Mouse (Mus musculus): ENCODE measurements around the gene Cdh13. TPM values are rescaled to one million over a fixed set of nuclear protein-coding genes. Genes with fewer than 3 reads are reported as not detected.

Gene Cdh13
- polyA plus RNA-seq, 1 experiment from 2014 or later = 37.1 TPM

GRCm38 (mm10) chr8:119158628-119159027 is 875.1 kb downstream of the Cdh13 start:
- Histone ChIP-seq H3K27me3 (ENCODE audit: control insufficient read depth, insufficient read depth, low read length) (no peaks in the 10 kb centered on the region), H3K27ac (ENCODE audit: low read depth, low read length) (no peak overlapping the region), H3K4me2 (no peak overlapping the region), H3K9ac (ENCODE audit: low read depth, low read length) (no peak overlapping the region), H3K4me3 (ENCODE audit: low read depth, low read length) (no peak overlapping the region), H3K36me3 (ENCODE audit: control insufficient read depth, insufficient read depth, low read length) (no peaks in the 10 kb centered on the region), H3K4me1 (ENCODE audit: control insufficient read depth, insufficient read depth, low read length) (no peaks in the 10 kb centered on the region), H3K9me3 (replicated peaks; ENCODE audit: control insufficient read depth, low read length) (no peaks in the 10 kb centered on the region)
- whole genome bisulfite sequencing (ENCODE audit: insufficient replicate concordance) = 79% methylated on average over 5 of the region's 5 CpGs
- no peak for ATAC-seq (replicated peaks; ENCODE audit: insufficient number of reproducible peaks, low FRiP score, low TSS enrichment)

DNA sequence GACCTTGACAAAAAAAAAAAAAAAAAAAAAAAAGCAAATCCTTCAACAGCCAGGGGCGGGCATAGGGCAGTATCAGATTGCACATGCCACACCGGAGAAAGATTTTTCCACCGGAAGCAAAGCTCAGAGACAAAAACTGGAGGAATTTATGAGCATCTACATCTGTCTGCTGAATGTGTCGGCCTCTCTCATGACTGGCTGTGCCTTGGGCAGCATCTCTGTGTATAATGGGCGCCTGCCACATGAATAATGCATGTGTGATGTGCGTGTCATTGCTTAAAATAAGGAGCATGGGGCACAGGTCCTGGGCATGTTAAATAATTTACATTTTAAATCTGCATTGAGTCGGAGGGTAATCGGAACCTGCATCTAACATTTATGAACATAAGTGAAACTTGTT is 876.3 kb downstream of the Cdh13 start:
- 63% methylated on average over 8 of the region's 8 CpGs for WGBS (ENCODE audit: insufficient replicate concordance)
- H3K9me3 ChIP-seq (replicated peaks; ENCODE audit: control insufficient read depth, low read length) = no peaks in the 10 kb centered on the region
- no peak for ATAC-seq (replicated peaks; ENCODE audit: insufficient number of reproducible peaks, low FRiP score, low TSS enrichment)

GRCm38 (mm10) chr8:119164076-119164475 is 880.5 kb downstream of the Cdh13 start:
- no peak for ATAC-seq (replicated peaks; ENCODE audit: insufficient number of reproducible peaks, low FRiP score, low TSS enrichment)
- no peaks in the 10 kb centered on the region for H3K36me3 ChIP-seq (ENCODE audit: control insufficient read depth, insufficient read depth, low read length)
- H3K9me3 ChIP-seq (replicated peaks; ENCODE audit: control insufficient read depth, low read length) = no peaks in the 10 kb centered on the region
- no peak overlapping the region for H3K4me2 ChIP-seq
- 47% methylated on average over 5 of the region's 5 CpGs for WGBS (ENCODE audit: insufficient replicate concordance)
- no peak overlapping the region for H3K4me3 ChIP-seq (ENCODE audit: low read depth, low read length)
- H3K9ac ChIP-seq (ENCODE audit: low read depth, low read length) = no peak overlapping the region
- H3K27ac ChIP-seq (ENCODE audit: low read depth, low read length) = no peak overlapping the region
- no peaks in the 10 kb centered on the region for H3K27me3 ChIP-seq (ENCODE audit: control insufficient read depth, insufficient read depth, low read length)
- H3K4me1 ChIP-seq (ENCODE audit: control insufficient read depth, insufficient read depth, low read length) = no peaks in the 10 kb centered on the region

More for the DNA sequence above, 876.3 kb downstream of the Cdh13 start:
- Histone ChIP-seq H3K4me2 (no peak overlapping the region), H3K9ac (ENCODE audit: low read depth, low read length) (no peak overlapping the region), H3K27me3 (ENCODE audit: control insufficient read depth, insufficient read depth, low read length) (no peaks in the 10 kb centered on the region), H3K4me1 (ENCODE audit: control insufficient read depth, insufficient read depth, low read length) (no peaks in the 10 kb centered on the region), H3K4me3 (ENCODE audit: low read depth, low read length) (no peak overlapping the region), H3K27ac (ENCODE audit: low read depth, low read length) (no peak overlapping the region), H3K36me3 (ENCODE audit: control insufficient read depth, insufficient read depth, low read length) (no peaks in the 10 kb centered on the region)

DNA sequence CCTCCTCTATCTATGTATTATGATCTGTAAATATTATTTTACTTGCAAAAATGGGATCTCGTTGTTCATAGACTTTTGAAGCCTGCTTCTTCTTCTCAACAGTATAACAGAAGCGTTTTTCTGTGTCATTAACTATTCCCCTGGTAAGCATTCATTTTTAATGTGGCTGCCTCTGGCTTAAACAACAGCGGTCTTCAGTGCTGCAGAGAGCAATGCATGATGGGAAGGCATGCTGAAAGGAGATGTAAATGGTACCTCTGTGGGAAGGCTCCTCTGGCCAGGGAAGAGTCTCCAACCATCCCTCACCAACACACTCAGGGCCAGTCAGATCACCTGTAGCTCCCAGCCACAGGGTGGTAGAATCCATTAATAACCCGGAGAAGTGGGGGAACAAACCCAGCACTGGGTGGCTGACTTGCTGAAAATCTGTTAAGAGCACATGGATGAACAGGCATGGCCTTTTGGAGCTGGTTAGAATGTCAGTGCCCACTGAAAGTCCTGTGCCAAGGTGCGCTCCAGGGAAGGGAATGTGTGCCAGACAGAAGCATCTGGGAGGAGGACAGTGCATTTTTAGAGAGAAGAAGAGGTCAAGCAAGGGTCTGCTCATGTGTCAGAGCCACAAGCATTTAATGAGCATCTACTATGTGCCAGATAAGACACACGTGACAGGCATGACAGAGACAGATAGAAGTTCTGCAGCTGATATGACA is 893.8 kb downstream of the Cdh13 start:
- Histone ChIP-seq H3K4me1 (ENCODE audit: control insufficient read depth, insufficient read depth, low read length) (no peaks in the 10 kb centered on the region), H3K36me3 (ENCODE audit: control insufficient read depth, insufficient read depth, low read length) (no peaks in the 10 kb centered on the region), H3K9ac (ENCODE audit: low read depth, low read length) (no peak overlapping the region), H3K4me2 (no peak overlapping the region), H3K9me3 (replicated peaks; ENCODE audit: control insufficient read depth, low read length) (no peaks in the 10 kb centered on the region), H3K27ac (ENCODE audit: low read depth, low read length) (no peak overlapping the region), H3K4me3 (ENCODE audit: low read depth, low read length) (no peak overlapping the region), H3K27me3 (ENCODE audit: control insufficient read depth, insufficient read depth, low read length) (no peaks in the 10 kb centered on the region)
- ATAC-seq (replicated peaks; ENCODE audit: insufficient number of reproducible peaks, low FRiP score, low TSS enrichment) = no peak
- WGBS (ENCODE audit: insufficient replicate concordance) = 75% methylated on average over 6 of the region's 6 CpGs

GRCm38 (mm10) chr8:119180626-119181025 is 897.1 kb downstream of the Cdh13 start:
- H3K4me2 ChIP-seq = no peak overlapping the region
- no peaks in the 10 kb centered on the region for H3K36me3 ChIP-seq (ENCODE audit: control insufficient read depth, insufficient read depth, low read length)
- ATAC-seq (replicated peaks; ENCODE audit: insufficient number of reproducible peaks, low FRiP score, low TSS enrichment) = no peak
- no peaks in the 10 kb centered on the region for H3K27me3 ChIP-seq (ENCODE audit: control insufficient read depth, insufficient read depth, low read length)
- H3K4me3 ChIP-seq (ENCODE audit: low read depth, low read length) = no peak overlapping the region
- H3K9ac ChIP-seq (ENCODE audit: low read depth, low read length) = no peak overlapping the region
- H3K4me1 ChIP-seq (ENCODE audit: control insufficient read depth, insufficient read depth, low read length) = no peaks in the 10 kb centered on the region
- no peak overlapping the region for H3K27ac ChIP-seq (ENCODE audit: low read depth, low read length)
- 66% methylated on average over 13 of the region's 13 CpGs for WGBS (ENCODE audit: insufficient replicate concordance)
- no peaks in the 10 kb centered on the region for H3K9me3 ChIP-seq (replicated peaks; ENCODE audit: control insufficient read depth, low read length)

DNA sequence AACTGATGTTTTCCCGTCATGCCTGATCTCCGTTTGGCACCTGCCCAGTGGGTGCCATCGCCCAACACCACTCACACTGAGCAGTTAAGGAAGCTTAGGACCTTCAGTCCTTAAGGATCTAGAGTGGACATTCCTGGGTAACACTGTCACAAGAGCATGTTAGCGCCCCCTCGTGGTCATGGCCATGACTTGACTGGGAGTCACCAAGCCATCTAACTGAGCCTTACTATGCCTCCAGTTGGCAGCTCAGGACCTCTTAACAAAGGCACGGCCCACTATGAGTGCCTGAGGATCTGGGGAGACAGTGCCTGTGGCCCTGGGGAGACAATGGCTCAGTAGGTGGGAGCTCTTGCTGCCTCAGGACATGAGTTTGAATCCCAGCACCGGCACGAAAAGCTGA is 912.2 kb downstream of the Cdh13 start:
- no peak overlapping the region for H3K9ac ChIP-seq (ENCODE audit: low read depth, low read length)
- no peak for ATAC-seq (replicated peaks; ENCODE audit: insufficient number of reproducible peaks, low FRiP score, low TSS enrichment)
- H3K27ac ChIP-seq (ENCODE audit: low read depth, low read length) = no peak overlapping the region
- H3K27me3 ChIP-seq (ENCODE audit: control insufficient read depth, insufficient read depth, low read length) = no peaks in the 10 kb centered on the region
- 53% methylated on average over 8 of the region's 8 CpGs for WGBS (ENCODE audit: insufficient replicate concordance)
- no peaks in the 10 kb centered on the region for H3K9me3 ChIP-seq (replicated peaks; ENCODE audit: control insufficient read depth, low read length)
- H3K36me3 ChIP-seq (ENCODE audit: control insufficient read depth, insufficient read depth, low read length) = no peaks in the 10 kb centered on the region
- H3K4me1 ChIP-seq (ENCODE audit: control insufficient read depth, insufficient read depth, low read length) = no peaks in the 10 kb centered on the region
- no peak overlapping the region for H3K4me3 ChIP-seq (ENCODE audit: low read depth, low read length)
- H3K4me2 ChIP-seq = no peak overlapping the region

DNA sequence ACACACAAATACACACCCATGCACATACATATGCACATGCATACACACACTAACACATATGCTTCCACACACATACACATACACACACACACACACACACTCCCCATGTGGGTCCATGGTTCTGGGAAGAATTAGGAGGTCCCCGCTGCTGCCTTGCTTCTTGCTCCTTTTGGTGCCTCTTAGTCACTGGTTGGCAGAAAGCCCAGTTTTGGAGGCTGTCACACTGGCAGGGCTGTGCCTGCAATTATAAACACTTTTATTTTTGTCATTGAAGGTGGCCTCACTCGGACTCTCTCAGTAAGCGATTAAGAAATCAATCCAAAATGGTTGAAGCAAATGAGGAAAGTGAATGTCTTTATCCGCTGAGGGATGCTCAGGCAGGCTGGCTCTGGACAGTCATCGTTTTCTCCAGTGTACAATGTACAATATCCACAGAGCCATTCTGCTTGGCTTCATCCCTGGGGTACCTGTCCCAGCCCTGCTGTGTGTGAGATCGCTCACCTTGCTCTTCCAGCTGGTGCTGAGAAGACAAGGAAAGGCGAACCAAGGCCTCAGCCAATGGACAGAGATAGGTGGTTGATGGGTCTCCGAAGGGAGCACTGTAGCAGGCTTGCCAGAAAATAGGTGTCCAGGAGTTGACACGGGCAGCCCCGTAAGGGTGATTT is 913.1 kb downstream of the Cdh13 start:
- H3K36me3 ChIP-seq (ENCODE audit: control insufficient read depth, insufficient read depth, low read length) = no peaks in the 10 kb centered on the region
- H3K9me3 ChIP-seq (replicated peaks; ENCODE audit: control insufficient read depth, low read length) = no peaks in the 10 kb centered on the region
- no peak overlapping the region for H3K4me2 ChIP-seq
- H3K9ac ChIP-seq (ENCODE audit: low read depth, low read length) = no peak overlapping the region
- 73% methylated on average over 10 of the region's 10 CpGs for WGBS (ENCODE audit: insufficient replicate concordance)
- no peak overlapping the region for H3K4me3 ChIP-seq (ENCODE audit: low read depth, low read length)
- no peaks in the 10 kb centered on the region for H3K27me3 ChIP-seq (ENCODE audit: control insufficient read depth, insufficient read depth, low read length)
- no peak for ATAC-seq (replicated peaks; ENCODE audit: insufficient number of reproducible peaks, low FRiP score, low TSS enrichment)
- no peak overlapping the region for H3K27ac ChIP-seq (ENCODE audit: low read depth, low read length)
- no peaks in the 10 kb centered on the region for H3K4me1 ChIP-seq (ENCODE audit: control insufficient read depth, insufficient read depth, low read length)

GRCm38 (mm10) chr8:119208567-119208966 is 925.0 kb downstream of the Cdh13 start:
- H3K36me3 ChIP-seq (ENCODE audit: control insufficient read depth, insufficient read depth, low read length) = no peaks in the 10 kb centered on the region
- no peak overlapping the region for H3K27ac ChIP-seq (ENCODE audit: low read depth, low read length)
- H3K27me3 ChIP-seq (ENCODE audit: control insufficient read depth, insufficient read depth, low read length) = no peaks in the 10 kb centered on the region
- WGBS (ENCODE audit: insufficient replicate concordance) = 85% methylated on average over 9 of the region's 9 CpGs
- H3K4me1 ChIP-seq (ENCODE audit: control insufficient read depth, insufficient read depth, low read length) = no peaks in the 10 kb centered on the region
- no peak overlapping the region for H3K4me2 ChIP-seq
- no peak overlapping the region for H3K4me3 ChIP-seq (ENCODE audit: low read depth, low read length)
- peaks cover 4% of the 10 kb centered on the region; the same call in 1 of the 2 replicates for H3K9me3 ChIP-seq (replicated peaks; ENCODE audit: control insufficient read depth, low read length)
- no peak for ATAC-seq (replicated peaks; ENCODE audit: insufficient number of reproducible peaks, low FRiP score, low TSS enrichment)
- no peak overlapping the region for H3K9ac ChIP-seq (ENCODE audit: low read depth, low read length)

- Histone ChIP-seq H3K4me1 (ENCODE audit: control insufficient read depth, insufficient read depth, low read length) (no peaks in the 10 kb centered on the region), H3K4me2 (no peak overlapping the region), H3K4me3 (ENCODE audit: low read depth, low read length) (no peak overlapping the region), H3K9ac (ENCODE audit: low read depth, low read length) (no peak overlapping the region), H3K27me3 (ENCODE audit: control insufficient read depth, insufficient read depth, low read length) (no peaks in the 10 kb centered on the region), H3K36me3 (ENCODE audit: control insufficient read depth, insufficient read depth, low read length) (no peaks in the 10 kb centered on the region), H3K27ac (ENCODE audit: low read depth, low read length) (no peak overlapping the region), H3K9me3 (replicated peaks; ENCODE audit: control insufficient read depth, low read length) (no peaks in the 10 kb centered on the region)
- ATAC-seq (replicated peaks; ENCODE audit: insufficient number of reproducible peaks, low FRiP score, low TSS enrichment) = no peak
- 5% methylated on average over 1 of the region's 1 CpGs for WGBS (ENCODE audit: insufficient replicate concordance)
Measured at GRCm38 (mm10) chr8:119224547-119224946, 941.0 kb downstream of the Cdh13 start.
